In the genomic region with DNA sequence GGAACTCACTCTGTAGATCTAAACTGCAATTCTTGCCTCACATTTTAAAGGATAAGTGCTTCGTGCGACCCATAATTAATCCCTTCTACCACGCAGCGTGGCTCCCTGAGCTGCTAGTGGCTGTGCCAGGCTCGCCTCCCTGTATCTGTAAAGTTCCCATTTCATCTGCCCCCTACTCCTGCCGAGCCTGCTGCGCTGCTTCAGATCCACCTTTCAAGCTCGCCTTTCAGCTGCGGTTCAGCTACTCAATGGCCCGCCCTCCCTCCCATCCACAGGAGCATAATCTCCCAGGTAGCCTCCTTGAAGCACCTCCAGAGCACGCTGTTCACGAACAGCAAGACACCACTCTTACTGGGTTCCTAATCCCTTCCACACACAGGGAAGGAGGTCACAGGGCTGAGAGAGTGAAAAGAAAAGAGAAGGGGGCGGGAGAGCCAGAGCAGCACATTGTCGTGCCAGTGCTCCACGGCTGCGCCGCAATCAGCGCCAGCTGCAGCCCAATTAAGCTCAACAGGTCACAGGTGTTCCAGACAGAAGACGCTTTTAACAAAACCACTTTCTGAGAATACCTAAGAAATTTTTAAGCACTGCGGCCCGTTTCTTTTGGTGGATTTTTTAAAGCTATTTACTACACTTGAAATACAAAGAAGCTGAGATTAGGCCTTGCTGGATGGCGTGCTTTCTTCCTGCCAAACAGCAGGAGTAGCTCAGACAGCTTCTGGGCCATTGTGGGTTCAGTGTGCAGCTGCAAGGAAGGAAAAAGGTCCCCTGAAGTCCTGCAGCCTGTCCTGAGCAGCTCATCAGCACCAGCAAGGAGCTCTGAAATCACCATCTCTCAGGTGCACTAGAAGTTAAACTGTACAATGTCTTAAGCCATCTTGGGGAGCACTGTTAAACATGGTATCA, we compare ENCODE assay signal across 10 mouse cellular contexts.
DNase-seq lines count a peak whose midpoint lies in the region; ATAC-seq and TF ChIP-seq lines count a peak whose summit lies in the region.
"Had no signal": no experiment of that assay in that cellular context is flagged by ENCODE, and none has a peak within 500 bp of the region (broad histone marks: within the 10 kb centered on the region; RNA-seq: fewer than 3 reads in every experiment).

No protein-coding gene starts in this region.

- no peaks in the 10 kb centered on the region for H3K27me3 ChIP-seq in forebrain, postnatal 0 days (ENCODE audit: insufficient read depth, low read length)
- no peaks in the 10 kb centered on the region for H3K27me3 ChIP-seq in midbrain, embryonic 12.5 days

- no peaks in the 10 kb centered on the region for H3K9me3 ChIP-seq in forebrain, postnatal 0 days (ENCODE audit: low read length)
- H3K9me3 ChIP-seq in midbrain, embryonic 12.5 days, result no peaks in the 10 kb centered on the region

- DNase-seq in left cerebral cortex, postnatal 14 days (ENCODE audit: low spot score in 2 of 2), result peak; percentile 8 to 12
- no peak for DNase-seq in left cerebral cortex, adult 11 months (ENCODE audit: low spot score)
- DNase-seq in brain, adult 2 months (ENCODE audit: low read depth, low spot score), result peak; percentile 53
- peak; percentile 54 for DNase-seq in forebrain, postnatal 0 days
- DNase-seq in kidney, adult 11 months, result no peak
- no peak for DNase-seq in B cell, adult 2 months
- DNase-seq: cerebellum, adult 18-20 months; thymus, postnatal 36 days had no signal

- no peak overlapping the region for H3K4me3 ChIP-seq in forebrain, postnatal 0 days (ENCODE audit: low read depth, low read length)
- H3K4me3 ChIP-seq in midbrain, embryonic 12.5 days, result peak overlapping the region; percentile 19

- peak overlapping the region; percentile 30 for H3K4me2 ChIP-seq in forebrain, postnatal 0 days (ENCODE audit: low read depth)
- peak overlapping the region; percentile 45 for H3K4me2 ChIP-seq in midbrain, embryonic 12.5 days (replicated peaks)

- no peak for TF ChIP-seq CTCF in forebrain, postnatal 0 days (IDR thresholded peaks at IDR 0.05; ENCODE audit: low read depth)

- no peak overlapping the region for H3K27ac ChIP-seq in forebrain, postnatal 0 days (ENCODE audit: low read depth, low read length)
- H3K27ac ChIP-seq in midbrain, embryonic 12.5 days (replicated peaks), result peak overlapping the region; percentile 71

- intact Hi-C loops in left cerebral cortex, postnatal 14 days (cut with DNase I), result no loop called here

- ATAC-seq in forebrain, postnatal 0 days, result peak; percentile 93
- peak; percentile 92 for ATAC-seq in midbrain, embryonic 12.5 days (ENCODE audit: low FRiP score, low read depth)
- no peak for ATAC-seq in activated CD4-positive, CD25-positive, alpha-beta regulatory T cell, adult 4 months

- peak overlapping the region; percentile 2; the same call in 1 of the 2 replicates for H3K9ac ChIP-seq in forebrain, postnatal 0 days
- no peak overlapping the region for H3K9ac ChIP-seq in midbrain, embryonic 12.5 days (replicated peaks)

- H3K4me1 ChIP-seq in forebrain, postnatal 0 days (ENCODE audit: insufficient read depth), result 0 out of 2 replicates have a peak, but pooled peaks cover 6% of the 10 kb centered on the region
- H3K4me1 ChIP-seq in midbrain, embryonic 12.5 days, result peaks cover 33% of the 10 kb centered on the region

- no peaks in the 10 kb centered on the region; the same call in 1 of the 2 replicates for H3K36me3 ChIP-seq in forebrain, postnatal 0 days (ENCODE audit: insufficient read depth)
- no peaks in the 10 kb centered on the region for H3K36me3 ChIP-seq in midbrain, embryonic 12.5 days

- WGBS in forebrain, postnatal 0 days, result 9% methylated on average over 22 of the region's 22 CpGs
- WGBS in midbrain, embryonic 12.5 days, result 6% methylated on average over 22 of the region's 22 CpGs

Comparison
In these comparisons a context has a peak if more than half of its experiments do, and no peak if none do; other contexts are left out.
1. DNase-seq: peak in left cerebral cortex, postnatal 14 days (2 of 2), brain, adult 2 months (single experiment) and forebrain, postnatal 0 days (single experiment); none in left cerebral cortex, adult 11 months (single experiment), kidney, adult 11 months (single experiment) and B cell, adult 2 months (0 of 2).